Mouse (Mus musculus) left cerebral cortex, postnatal 4 days (tissue): ENCODE results near the gene Ankrd22. TPM values are rescaled to one million over a fixed set of nuclear protein-coding genes. Genes with fewer than 3 reads are reported as not detected.

Experiments used
- DNase-seq: peaks from one replicate; pipeline ENCODE4 v3.0.0-alpha.2; 2022
- intact Hi-C: fragments of 180-260 bp; cut with DNase I; formaldehyde crosslinking; loops from one replicate; pipeline ENCODE4 v1.15.1; 2025
- total RNA-seq, 2 experiments: library from RNA; stranded (reverse); gene quantifications; 2 replicates each; pipeline ENCODE4 v1.2.3; 2021

Gene Ankrd22
- total RNA-seq, 2 experiments from 2014 or later, result 0.12 to 0.24 TPM

DNA sequence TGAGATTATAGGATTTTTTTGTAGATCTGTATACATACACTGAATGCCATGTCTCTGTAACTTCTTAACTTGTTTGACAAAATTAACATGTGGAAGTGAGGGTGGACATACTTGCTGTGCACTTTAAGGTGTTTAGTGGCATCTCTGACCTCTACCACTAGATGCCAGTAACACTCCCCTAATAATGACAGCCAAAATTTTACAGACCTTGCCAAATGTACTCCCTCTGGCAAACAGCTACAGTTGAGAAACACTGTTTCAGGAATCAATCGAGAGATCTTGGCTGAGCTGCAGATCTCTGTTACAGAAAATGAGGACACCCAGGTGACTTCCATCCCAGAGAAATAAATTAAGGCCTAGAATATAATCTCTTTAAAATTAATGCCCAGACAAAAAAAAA lies 69.6 kb downstream of the Ankrd22 start:
- intact Hi-C loops, result no loop called here
- no peak for DNase-seq

DNA sequence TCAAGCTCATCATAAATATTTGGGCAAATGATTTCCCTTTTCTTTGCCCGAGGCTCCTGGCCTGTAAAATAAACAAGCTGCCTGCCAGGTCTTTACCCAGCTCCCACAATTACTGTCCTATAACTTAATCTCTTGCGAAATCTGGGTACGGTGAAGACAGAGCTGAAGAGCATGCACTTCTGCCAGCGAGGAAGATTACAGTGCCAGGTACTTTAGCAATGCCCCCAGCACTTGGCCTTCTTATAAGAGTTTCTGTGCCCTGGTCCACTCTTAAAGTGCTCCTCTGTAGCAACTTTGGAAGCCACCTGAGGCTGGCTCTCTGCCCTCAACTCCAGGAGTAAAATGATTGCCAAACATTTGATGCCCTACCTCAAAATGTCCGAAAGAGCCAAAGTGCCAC lies 70.5 kb downstream of the Ankrd22 start:
- intact Hi-C loops, result no loop called here
- no peak for DNase-seq

DNA sequence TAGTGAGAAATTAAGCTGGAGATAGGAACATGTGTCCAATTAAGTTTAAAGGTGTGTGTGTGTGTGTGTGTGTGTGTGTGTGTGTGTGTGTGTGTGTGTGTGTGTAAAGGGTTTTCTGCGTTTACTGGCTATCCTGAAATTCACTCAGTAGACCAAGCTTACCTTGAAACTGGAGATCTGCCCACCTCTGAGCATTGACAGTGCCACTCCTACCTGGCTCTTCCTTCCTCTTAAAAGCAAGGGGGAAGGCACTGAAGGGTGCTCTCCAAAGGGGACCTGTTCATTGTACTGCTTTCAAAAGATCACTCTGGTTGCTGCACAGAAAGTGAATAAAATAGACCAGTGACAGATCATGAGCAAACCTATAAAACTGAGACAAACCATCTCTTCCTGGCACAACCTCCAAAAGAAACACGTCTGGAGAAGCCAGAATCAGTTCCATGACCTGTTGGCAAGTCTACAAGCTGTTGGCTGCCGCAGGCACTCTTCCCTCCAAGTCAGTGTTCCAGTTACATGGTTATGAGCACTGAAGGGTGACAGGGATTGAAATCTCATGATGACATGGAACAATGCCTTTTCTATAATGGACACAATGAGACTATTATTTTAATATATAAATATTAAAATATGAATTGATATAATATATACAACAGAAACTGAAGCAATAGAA lies 76.7 kb downstream of the Ankrd22 start:
- intact Hi-C loops, result no loop called here
- DNase-seq, result peak; percentile 43

DNA sequence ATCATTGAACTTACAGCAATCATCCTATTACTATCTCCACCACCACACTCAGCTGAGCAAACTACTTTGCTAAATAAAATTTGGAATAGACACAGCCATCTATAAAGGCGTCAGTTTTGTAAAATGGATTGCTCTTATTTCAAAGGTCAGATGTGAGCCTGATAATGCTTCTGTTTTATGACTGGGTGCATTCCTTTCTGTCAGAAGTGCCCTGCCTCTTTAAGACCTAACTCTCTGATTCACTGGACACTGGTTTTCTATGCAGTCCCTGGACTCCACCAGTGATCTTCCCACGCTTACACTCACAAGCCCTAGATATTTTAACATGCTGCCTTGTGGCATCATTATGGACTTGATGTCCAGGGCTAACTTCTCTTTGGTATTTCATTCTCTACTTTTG lies 87.7 kb downstream of the Ankrd22 start:
- intact Hi-C loops, result no loop called here
- DNase-seq, result no peak

DNA sequence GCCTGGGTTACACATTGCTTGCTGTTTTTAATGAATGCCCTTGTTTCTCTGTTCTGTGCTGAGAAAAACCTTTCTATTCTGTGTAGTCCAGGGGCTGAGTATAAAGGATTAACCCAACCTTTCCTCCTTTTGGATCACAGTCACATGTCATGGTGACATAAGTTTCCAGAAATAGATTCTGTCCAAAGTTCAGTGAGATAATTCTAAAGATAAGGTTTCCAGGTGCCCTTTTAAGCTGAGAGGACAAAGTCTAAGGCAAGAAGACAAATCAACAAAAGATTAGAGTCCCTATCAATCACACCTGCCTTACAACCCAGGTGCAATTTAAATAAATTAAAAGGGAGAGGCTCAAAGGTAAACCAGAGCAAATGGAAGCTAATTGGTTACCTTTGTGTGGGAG lies 91.6 kb downstream of the Ankrd22 start:
- DNase-seq, result no peak
- intact Hi-C loops, result no loop called here

Other genes with a start within 250 kb of the Ankrd22 start
- gene Lipf, start 204.9 kb downstream of the Ankrd22 start, total RNA-seq, result not detected
- gene Lipk, start 157.8 kb downstream of the Ankrd22 start, total RNA-seq, result not detected
- not detected for gene Lipn, start 98.7 kb downstream of the Ankrd22 start, total RNA-seq
- under 1 TPM in 1 of 2 experiments, not detected in 1; 0.44 TPM for gene Lipm, start 65.1 kb downstream of the Ankrd22 start, total RNA-seq
- gene Stambpl1, start 26.2 kb upstream of the Ankrd22 start, total RNA-seq, result 10 to 100 TPM; 17.4 to 22.5 TPM
- 10 to 100 TPM in 1 of 2 experiments, 1 to 10 TPM in 1; 9.3 to 10.5 TPM for gene Acta2, start 89.5 kb upstream of the Ankrd22 start, total RNA-seq
- gene Fas, start 124.6 kb upstream of the Ankrd22 start, total RNA-seq, result 1 to 10 TPM in 1 of 2 experiments, not detected in 1; 1.2 TPM